Mouse (Mus musculus) heart, embryonic 14.5 days (tissue): ENCODE measurements around the gene Kctd3. TPM values are rescaled to one million over a fixed set of nuclear protein-coding genes. Genes with fewer than 3 reads are reported as not detected.
A peak's percentile ranks its signal among the peaks of the same experiment; 100 is the strongest.

Experiments
- ATAC-seq: fragments of 200-750 bp; cut with Nextera tagmentation; 2 replicates; pipeline ENCODE4 v1.8.0; 2017; ENCODE audit warnings: low read depth, moderate TSS enrichment; ENCODE audit not compliant: insufficient number of reproducible peaks, insufficient read depth, low FRiP score
- H3K27ac ChIP-seq, 2 experiments: fragments of 200-500 bp in 1 of 2; fragments of 300-500 bp in 1 of 2; sonication (generic) in 1 of 2; replicated peaks in 1 of 2; 2 replicates each; pipeline ENCODE4 v1.5.1; 2012 to 2014; ENCODE audit warnings: low read depth in 2 of 2, low read length in 2 of 2, control low read depth in 1 of 2, mild to moderate bottlenecking in 1 of 2, mixed read lengths in 1 of 2; ENCODE audit not compliant: control insufficient read depth in 1 of 2, insufficient read depth in 1 of 2
- H3K27me3 ChIP-seq: fragments of 300-500 bp; sonication (generic); 2 replicates; pipeline ENCODE4 v1.6.1; 2014; ENCODE audit warnings: mild to moderate bottlenecking, low read length, control low read depth; ENCODE audit not compliant: control insufficient read depth, insufficient read depth
- H3K36me3 ChIP-seq: fragments of 300-500 bp; sonication (generic); 2 replicates; pipeline ENCODE4 v1.6.1; 2014; ENCODE audit warnings: mild to moderate bottlenecking, control low read depth, low read length, mixed read lengths; ENCODE audit not compliant: control insufficient read depth, insufficient read depth
- H3K4me1 ChIP-seq, 2 experiments: fragments of 200-500 bp in 1 of 2; fragments of 300-500 bp in 1 of 2; sonication (generic) in 1 of 2; 2 replicates each; pipeline ENCODE4 v1.6.1; 2012 to 2014; ENCODE audit warnings: low read length in 2 of 2, control low read depth in 1 of 2, mixed read lengths in 1 of 2; ENCODE audit not compliant: control insufficient read depth in 2 of 2, insufficient read depth in 2 of 2
- H3K4me2 ChIP-seq: fragments of 300-500 bp; sonication (generic); 2 replicates; pipeline ENCODE4 v1.6.1; 2014; ENCODE audit warnings: mild to moderate bottlenecking, low read length
- H3K4me3 ChIP-seq, 2 experiments: fragments of 200-500 bp in 1 of 2; fragments of 300-500 bp in 1 of 2; sonication (generic) in 1 of 2; 2 replicates each; pipeline ENCODE4 v1.5.1; 2012 to 2014; ENCODE audit warnings: low read length in 2 of 2, mild to moderate bottlenecking in 2 of 2, control low read depth in 1 of 2, low read depth in 1 of 2, moderate library complexity in 1 of 2; ENCODE audit not compliant: control insufficient read depth in 1 of 2, insufficient read depth in 1 of 2
- H3K9ac ChIP-seq: fragments of 300-500 bp; sonication (generic); 2 replicates; pipeline ENCODE4 v1.6.1; 2014; ENCODE audit warnings: mild to moderate bottlenecking, low read length
- H3K9me3 ChIP-seq: fragments of 300-500 bp; sonication (generic); 2 replicates; pipeline ENCODE4 v1.6.1; 2016; ENCODE audit warnings: low read length, control low read depth; ENCODE audit not compliant: control insufficient read depth
- WGBS: fragments of 180-500 bp; shearing (Covaris S2); extraction: QIAGEN DNeasy Blood & Tissue Kit; methylation state at CpG from one replicate; pipeline ENCODE4 v1.1.7; 2014; 5-methylcytosine and 5-hydroxymethylcytosine counted together
- polyA plus RNA-seq: library from polyadenylated mRNA; unstranded; fragments of >200 nt; fragmentation: Nextera tagmentation; extraction: Ambion mirVana; gene quantifications from 2 replicates; pipeline ENCODE4 v1.2.1, GENCODE M21; 2014

The Kctd3 gene
- polyA plus RNA-seq, 1 experiment from 2014 or later: 25.9 TPM

- no peak for ATAC-seq
- H3K36me3 ChIP-seq: no peaks in the 10 kb centered on the region
- no peak overlapping the region for H3K27ac ChIP-seq
- no peak overlapping the region for H3K4me3 ChIP-seq
- WGBS: 54% methylated on average over 1 of the region's 1 CpGs
- H3K4me2 ChIP-seq: no peak overlapping the region
- H3K9ac ChIP-seq: no peak overlapping the region
- H3K9me3 ChIP-seq: no peaks in the 10 kb centered on the region
- no peaks in the 10 kb centered on the region for H3K27me3 ChIP-seq
- no peaks in the 10 kb centered on the region for H3K4me1 ChIP-seq
These were observed 20.6 kb upstream of the Kctd3 start for GRCm38 (mm10) chr1:189028267-189028666.

- no peak overlapping the region for H3K9ac ChIP-seq
- no peaks in the 10 kb centered on the region for H3K4me1 ChIP-seq
- H3K27ac ChIP-seq: no peak overlapping the region
- H3K9me3 ChIP-seq: no peaks in the 10 kb centered on the region
- no peak overlapping the region for H3K4me3 ChIP-seq
- H3K36me3 ChIP-seq: no peaks in the 10 kb centered on the region
- H3K4me2 ChIP-seq: no peak overlapping the region
- H3K27me3 ChIP-seq: no peaks in the 10 kb centered on the region
- 56% methylated on average over 8 of the region's 8 CpGs for WGBS
- no peak for ATAC-seq
These were observed 19.2 kb upstream of the Kctd3 start for GRCm38 (mm10) chr1:189026885-189027284.

GRCm38 (mm10) chr1:189023701-189024080, 16.1 kb upstream of the Kctd3 start:
- no peak for ATAC-seq
- Histone ChIP-seq H3K9me3 (no peaks in the 10 kb centered on the region), H3K27me3 (no peaks in the 10 kb centered on the region), H3K9ac (no peak overlapping the region), H3K27ac (no peak overlapping the region), H3K4me3 (no peak overlapping the region), H3K36me3 (no peaks in the 10 kb centered on the region), H3K4me1 (no peaks in the 10 kb centered on the region), H3K4me2 (no peak overlapping the region)
- WGBS: 92% methylated on average over 1 of the region's 1 CpGs

- Histone ChIP-seq H3K9me3 (no peaks in the 10 kb centered on the region), H3K27ac (no peak overlapping the region), H3K4me1 (no peaks in the 10 kb centered on the region), H3K4me3 (no peak overlapping the region), H3K27me3 (no peaks in the 10 kb centered on the region), H3K36me3 (no peaks in the 10 kb centered on the region), H3K4me2 (no peak overlapping the region), H3K9ac (no peak overlapping the region)
- 50% methylated on average over 7 of the region's 7 CpGs for WGBS
- no peak for ATAC-seq
These were observed 15.5 kb upstream of the Kctd3 start for GRCm38 (mm10) chr1:189022925-189023700.

GRCm38 (mm10) chr1:189015372-189015771, 7.7 kb upstream of the Kctd3 start:
- Histone ChIP-seq H3K4me3 (no peak overlapping the region), H3K4me2 (no peak overlapping the region), H3K4me1 (peaks cover 9 to 12% of the 10 kb centered on the region in 2 experiments), H3K36me3 (no peaks in the 10 kb centered on the region), H3K27me3 (peaks cover 4% of the 10 kb centered on the region; the same call in 1 of the 2 replicates), H3K27ac (no peak overlapping the region), H3K9me3 (no peaks in the 10 kb centered on the region), H3K9ac (no peak overlapping the region)
- ATAC-seq: no peak
- 74% methylated on average over 2 of the region's 2 CpGs for WGBS

- Histone ChIP-seq H3K27me3 (peaks cover 4% of the 10 kb centered on the region; the same call in 1 of the 2 replicates), H3K4me2 (peak overlapping the region; percentile 59), H3K27ac (peak overlapping the region in 1 of 2 experiments; percentile 1; a peak in 1 of 4 replicates), H3K9me3 (no peaks in the 10 kb centered on the region), H3K36me3 (no peaks in the 10 kb centered on the region), H3K9ac (no peak overlapping the region), H3K4me1 (peaks cover 9 to 12% of the 10 kb centered on the region in 2 experiments), H3K4me3 (0 out of 4 replicates have a peak overlapping the region, but pooled peaks of 1 of the 2 experiments have one; percentile 4)
- ATAC-seq: no peak
- 12% methylated on average over 4 of the region's 4 CpGs for WGBS
These were observed 5.9 kb upstream of the Kctd3 start for GRCm38 (mm10) chr1:189013587-189013921.

- Histone ChIP-seq H3K4me1 (peaks cover 9 to 12% of the 10 kb centered on the region in 2 experiments), H3K27ac (peak overlapping the region in 1 of 2 experiments; percentile 1; a peak in 1 of 4 replicates), H3K27me3 (peaks cover 4% of the 10 kb centered on the region; the same call in 1 of the 2 replicates), H3K4me2 (peak overlapping the region; percentile 59), H3K9ac (no peak overlapping the region), H3K36me3 (no peaks in the 10 kb centered on the region), H3K4me3 (peak overlapping the region; percentile 4 to 15; a peak in 2 of 4 replicates), H3K9me3 (no peaks in the 10 kb centered on the region)
- no peak for ATAC-seq
- WGBS: 4% methylated on average over 16 of the region's 16 CpGs
These were observed 5.4 kb upstream of the Kctd3 start for GRCm38 (mm10) chr1:189012846-189013586.
